Mouse (Mus musculus) cerebellum, adult 18-20 months (tissue): ENCODE results near the gene Cacna1g.

Experiments used
- DNase-seq, 2 experiments: peaks; one replicate each; pipeline ENCODE4 v3.0.0; 2021

The Cacna1g gene

DNA sequence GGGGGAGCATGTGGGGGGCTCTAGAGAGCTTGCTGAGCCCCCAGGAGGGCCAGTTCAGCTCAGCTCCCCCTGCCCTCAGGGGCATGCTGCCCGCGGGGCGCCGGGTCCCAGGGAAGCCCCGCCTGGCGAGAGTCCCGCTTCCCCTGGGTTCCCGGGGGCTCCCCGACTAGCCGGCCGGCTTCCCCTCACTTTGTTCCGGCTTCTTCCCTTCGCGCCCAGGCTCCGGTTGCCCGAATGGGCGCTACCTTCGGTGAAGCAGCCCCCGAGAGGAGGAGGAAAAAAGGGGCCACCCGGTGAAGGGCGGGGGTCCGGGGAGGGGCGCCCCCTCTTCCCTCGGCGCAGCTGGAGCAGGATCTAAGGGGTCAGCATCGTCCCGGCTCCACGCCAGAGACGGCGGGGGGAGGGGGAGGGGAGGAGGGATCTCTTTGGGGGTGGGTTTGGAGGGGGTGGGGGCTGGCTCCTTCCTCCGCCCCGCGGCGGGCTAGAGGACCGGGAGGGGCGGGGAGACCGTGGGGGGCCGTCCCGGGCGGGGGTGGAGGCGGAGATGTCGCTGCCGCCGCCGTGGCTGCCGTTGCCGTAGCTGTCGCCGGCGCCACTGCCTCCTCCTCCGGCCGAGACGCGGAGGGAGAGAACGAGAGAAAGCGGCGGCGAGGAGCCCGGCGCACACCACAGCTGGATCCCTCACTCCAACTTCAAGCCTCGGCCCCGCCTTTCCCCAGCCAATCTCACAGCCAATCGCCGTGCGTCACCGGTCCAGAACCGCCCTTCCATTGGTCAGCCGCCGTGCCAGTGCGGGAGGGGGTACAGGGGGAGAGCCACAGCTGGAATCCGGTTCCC lies at the start of gene Cacna1g:
TSS of gene Cacna1g (minus strand) at position 492 of the 837 bp plus-strand sequence.
- DNase-seq, result peak; percentile 82 to 89

DNA sequence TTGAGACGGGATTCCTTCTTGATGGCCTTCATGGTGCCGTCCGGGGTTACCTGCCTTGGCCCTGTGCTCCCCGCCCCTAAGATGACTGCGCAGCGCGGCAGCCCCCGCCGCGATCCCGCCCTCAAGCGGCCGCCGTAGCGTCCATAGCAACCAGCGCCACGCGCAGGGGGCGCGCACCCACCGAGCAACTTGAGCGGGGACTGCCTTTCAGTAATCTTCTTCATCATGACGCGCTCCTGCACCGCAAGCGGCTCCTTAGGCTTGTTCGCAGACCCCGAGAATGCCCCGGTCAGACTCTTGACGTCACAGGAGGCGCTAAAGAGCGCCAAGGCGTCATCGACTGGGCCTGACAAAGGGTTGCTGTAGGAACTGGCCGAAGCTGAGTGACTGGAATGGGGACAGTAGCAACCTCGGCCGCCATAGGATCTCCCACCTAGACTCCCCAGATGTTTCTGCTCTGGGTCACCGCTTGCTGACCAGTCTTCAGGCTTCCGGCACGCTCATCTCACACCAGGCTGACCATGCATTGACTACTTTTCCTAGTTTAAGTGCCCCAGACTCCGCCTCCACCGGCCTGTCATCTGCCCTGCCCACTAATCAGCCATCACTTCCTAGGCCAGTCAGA lies 47.3 kb upstream of the Cacna1g start, which contains the start of gene Mycbpap:
TSS of gene Mycbpap (minus strand) at position 524 of the 625 bp plus-strand sequence.
- peak; percentile 75 to 81 for DNase-seq

DNA sequence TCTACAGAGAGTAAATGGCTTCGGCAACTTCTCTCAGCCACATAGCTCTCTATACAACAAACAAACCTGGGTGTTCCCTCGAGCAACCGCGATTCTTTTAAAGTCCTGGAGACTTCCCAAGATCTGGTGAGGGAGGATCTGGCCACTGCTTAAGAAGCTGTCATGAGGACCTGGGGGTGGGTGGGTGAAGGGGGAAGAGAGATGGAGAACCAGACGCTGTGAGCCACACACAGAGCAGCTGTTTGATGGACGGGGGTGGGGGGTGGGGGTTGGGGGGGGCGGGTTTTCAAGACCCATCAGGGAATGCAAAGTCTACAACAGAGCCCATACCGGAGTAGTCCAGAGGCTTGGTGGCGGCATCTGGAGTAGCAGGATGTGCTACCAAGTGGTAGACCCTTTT lies 39.5 kb upstream of the Cacna1g start:
- DNase-seq, result no peak

DNA sequence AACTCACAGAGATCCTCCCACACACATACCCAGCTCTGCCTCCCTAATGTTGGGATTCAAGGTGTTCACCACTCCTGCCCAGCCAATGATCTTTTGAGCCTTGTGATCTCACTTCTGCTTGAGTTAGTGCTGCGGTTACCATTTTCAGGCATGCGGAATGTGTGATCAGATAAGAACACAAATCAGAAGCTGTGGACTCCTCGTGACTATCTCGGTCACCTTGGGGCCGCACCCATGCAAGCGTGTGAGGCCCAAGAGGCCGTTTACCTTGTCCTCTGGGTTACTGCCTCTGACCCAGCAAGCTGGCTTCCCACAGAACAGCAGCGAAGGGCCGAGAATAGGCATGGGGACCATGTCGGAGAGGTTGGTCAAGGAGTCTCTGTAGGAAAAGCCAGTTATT lies 35.0 kb upstream of the Cacna1g start:
- no peak for DNase-seq

DNA sequence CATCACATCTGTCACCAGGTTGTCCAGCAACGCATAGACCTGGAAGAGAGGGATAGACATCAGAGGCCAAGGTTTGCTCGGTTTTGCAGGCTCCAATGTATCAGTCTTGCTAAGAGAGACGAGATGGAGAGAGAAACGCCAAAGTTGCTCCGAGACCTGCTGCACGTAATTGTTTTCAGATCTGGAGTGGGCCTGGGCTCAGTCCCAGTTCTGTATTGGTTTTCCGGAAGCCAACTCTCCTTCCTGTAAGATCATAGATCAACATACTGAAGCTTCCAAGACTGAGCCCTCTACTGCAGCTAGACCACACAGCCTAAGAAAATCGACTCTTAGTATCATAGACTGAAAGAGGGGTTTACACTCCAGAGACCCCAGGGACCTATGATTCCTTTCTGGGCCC lies 27.5 kb upstream of the Cacna1g start:
- no peak for DNase-seq

DNA sequence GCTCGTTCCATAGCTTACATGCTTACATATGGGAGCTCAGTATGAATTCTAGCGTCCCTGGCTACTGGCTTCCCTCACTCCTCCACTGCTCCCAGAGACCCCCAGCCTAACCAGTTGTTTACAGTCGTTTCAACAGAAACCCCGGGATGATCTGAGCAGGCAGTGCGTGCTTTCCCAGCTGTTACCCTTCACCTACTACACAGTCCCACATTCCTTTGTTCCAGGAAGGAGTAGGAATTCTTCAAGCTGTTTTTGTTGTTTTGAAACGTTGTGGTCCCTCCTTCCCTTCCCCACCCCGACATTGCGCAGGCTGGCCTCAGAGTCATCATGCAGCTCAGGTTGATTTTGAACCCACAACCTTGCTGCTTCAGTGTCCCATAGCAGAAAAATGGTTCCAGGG lies 26.4 kb upstream of the Cacna1g start:
- DNase-seq, result no peak

DNA sequence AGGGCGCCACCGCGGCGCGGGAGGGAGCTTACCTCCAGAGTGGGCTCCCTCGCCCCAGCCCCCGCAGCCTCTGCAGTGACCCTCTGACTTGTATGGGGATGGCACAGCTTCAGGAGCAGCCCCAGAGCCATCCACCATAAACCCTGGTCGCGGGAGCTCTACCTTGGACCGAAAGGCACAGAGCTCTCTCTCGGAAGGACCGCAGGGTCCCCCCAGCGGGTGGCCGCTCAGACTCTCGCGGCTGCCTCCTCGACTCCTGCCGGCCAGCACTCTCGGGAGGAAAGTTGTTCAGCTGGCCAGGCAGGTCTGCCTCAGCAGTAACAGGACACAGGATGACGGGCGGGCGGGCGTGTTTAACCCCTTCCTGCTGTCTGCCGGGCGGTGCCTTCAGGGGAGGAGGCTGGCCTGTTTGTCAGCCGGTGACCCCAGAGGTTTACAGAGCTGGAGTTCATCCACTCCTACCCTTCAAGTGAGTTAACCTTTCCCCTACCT lies 25.7 kb upstream of the Cacna1g start, which contains the start of gene Epn3:
TSS of gene Epn3 (minus strand) at position 314 of the 492 bp plus-strand sequence.
- peak; percentile 53 to 70 for DNase-seq

DNA sequence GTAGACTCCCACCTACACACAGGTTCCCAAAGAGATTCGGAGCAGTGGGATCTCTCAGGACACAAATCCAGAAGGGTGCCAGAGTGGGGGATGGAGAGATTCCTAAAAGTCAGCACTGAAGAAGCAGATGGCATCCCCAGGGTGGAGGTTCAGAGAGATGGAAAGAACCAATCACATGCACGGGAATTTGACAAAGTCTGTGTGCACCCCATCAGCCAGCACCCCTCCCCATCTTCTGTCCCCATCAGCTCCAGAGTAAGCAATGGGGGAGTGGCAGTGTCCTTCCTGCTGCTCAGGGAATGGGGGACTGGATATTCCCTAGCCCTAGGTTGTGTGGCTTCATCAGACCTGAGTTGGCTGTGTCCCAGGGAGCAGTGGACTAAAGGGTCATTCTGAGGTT lies 25.0 kb upstream of the Cacna1g start:
- peak; percentile 77 to 85 for DNase-seq

DNA sequence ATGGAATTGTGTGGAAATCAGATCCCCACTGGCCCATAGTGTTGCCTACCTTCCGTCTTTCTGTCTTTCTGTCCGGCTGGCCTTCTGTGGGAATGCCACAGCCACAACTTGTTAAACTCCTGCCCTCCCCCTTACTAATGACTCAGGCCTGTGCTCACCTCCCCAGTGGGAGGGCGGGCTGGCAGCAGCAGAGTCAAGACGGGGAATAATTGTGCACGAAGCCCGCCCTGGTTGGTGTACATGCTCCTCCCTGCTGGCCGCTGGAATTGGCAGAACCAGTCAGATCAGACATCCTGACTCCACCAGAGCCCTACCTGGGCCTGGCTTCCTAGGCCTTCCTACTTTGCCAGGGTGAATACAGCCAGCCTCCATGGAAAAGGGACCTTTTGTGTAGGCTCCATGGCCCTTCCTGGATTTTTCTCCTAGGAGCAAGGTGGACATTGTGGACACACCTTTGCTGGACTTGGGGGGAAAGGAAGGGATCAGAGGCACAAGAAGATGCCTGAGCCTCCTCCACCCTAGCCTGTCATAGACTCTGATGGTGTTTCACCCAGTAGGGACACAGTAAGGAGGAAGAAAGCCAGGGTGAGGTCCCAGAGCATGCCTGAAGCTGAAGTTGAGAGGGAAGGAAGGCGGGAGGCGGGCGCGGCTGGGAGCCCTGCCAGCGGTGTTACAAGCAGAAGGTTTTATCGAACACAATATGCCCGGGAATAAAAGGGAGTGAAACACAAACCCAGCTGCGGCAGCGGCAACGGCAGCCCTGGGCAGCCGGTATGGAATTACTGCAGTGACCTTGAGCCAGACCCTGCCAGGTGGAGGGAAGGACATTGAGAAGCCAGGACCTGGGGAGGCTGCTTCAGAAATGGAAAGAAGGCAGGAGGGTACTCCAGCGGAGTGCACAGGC lies 24.3 kb upstream of the Cacna1g start:
- DNase-seq, result peak; percentile 73 to 79

DNA sequence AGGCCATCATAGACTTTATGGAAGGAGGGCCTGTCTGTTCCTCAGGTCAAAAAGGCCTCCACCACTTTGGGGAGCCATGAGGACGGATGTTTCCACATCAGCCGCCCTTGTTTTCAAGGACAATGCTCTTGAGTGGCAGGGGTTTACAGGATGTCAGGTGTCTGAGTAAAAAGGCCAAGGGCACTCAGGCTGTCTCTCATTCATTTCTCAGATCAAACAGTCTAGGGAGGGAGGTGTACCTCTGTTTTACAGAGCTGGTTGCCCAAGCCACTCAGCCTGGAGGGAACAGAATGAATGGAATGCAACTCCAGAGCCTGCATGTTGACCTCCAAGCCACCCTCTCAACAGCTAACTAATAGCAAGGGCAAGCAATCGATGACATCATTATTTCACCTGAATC lies 21.4 kb upstream of the Cacna1g start:
- DNase-seq, result no peak

DNA sequence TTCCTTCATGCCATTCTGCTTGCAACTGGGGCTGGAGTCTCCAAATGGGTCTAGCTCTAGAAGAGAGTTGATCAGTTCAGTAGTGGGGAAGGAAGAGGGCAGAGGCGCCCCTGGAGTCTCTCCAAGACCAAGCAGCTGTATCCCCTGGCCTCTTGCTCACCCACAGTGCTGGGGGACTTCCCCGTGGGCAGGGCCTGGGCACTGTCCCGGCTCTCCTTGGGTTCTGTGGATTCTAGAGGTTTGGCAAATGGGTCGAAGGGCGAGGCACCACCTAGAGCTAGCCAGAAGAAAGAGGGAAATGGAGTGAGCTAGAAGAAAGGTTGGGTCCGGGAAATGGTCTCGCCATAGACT lies 17.7 kb upstream of the Cacna1g start:
- no peak for DNase-seq

DNA sequence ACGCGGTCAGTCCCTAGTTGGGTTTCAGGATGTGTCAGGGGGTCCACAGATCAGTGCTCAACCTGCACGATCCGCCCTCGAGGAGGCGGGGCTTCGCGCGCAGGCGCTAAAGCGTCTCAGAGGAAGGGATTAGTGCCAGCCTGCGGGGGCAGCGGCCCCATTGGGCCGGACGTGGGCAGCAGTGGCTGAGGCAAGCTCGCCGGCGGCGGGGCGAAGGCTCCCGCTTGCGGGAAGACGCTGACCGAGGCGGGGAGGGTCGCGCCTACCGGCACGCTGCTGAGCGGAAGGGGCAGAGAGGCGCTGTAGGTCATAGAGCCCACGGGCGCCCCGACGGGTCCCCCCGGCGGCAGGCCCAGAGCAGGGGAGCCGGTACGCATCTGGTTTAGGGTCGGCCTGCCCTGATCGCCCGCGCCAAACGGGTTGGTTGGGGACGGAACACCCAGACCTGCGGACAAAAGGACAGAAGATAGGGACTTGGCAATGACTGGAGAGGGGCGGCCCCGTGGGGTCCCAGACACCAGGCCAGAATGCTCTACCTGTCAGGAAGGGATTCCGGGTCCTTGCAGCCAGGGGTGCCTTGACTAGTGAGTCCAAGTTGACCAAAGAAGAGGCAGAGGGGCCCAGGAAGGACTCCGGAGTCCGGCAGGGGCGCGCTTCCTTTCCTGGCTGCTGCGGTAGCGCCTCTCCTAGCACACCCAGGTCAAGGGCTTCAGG lies 17.2 kb upstream of the Cacna1g start:
- no peak for DNase-seq

DNA sequence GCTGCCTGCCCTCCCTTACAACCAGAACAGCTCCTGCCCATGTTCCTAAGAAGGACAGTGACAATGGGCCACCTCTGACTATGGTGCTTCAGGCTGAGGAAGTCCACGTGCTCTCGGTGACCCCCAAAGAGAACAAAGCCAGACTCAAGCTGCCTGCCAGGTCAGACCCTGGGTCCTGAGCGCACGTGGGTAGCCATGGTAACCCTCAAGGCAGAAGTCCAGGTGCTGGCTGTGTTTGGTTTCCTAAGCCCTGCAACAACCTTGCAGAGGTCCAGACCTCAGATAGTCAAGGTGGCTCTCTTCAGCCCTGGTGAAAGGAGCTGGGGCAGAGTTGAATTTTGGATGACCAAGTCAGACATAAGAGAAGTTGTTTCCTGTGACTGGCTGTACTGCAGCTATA lies 15.7 kb upstream of the Cacna1g start:
- no peak for DNase-seq

DNA sequence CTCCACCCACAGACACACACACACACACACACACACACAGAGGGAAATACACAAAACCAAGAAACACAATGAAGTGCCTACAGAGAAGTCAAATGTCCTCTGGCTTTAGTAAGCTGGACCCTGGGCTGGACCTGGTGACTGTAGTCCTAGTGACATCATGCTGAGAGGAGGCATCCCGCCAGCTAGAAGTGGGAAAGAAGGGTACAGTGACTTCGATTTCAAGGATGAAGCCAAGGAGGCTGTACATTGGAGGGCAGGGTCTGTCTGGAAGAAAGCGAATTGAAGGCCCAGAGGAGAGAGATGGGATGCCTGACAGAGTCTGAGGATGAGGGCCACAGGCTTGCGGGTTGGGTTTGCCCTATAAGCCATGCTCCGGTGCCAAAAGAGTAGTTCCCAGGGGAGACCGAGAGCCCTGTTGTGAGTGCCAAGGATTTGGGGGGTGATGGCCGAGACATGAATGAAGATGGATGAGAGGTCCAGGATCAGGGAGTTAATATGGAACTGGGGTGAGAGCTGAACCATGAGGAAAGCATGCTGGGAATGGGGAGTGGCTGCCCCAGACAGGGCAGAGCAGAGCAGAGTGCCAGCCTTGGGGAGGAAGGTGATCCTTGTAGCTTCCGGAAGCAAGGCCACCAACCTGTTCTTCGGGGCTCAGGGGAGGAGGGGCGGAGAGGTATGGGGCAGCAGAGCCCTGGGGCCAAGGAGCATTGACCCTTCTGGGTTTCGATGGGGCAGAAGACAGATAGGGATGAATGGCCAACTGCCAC lies 15.0 kb upstream of the Cacna1g start:
- no peak for DNase-seq

DNA sequence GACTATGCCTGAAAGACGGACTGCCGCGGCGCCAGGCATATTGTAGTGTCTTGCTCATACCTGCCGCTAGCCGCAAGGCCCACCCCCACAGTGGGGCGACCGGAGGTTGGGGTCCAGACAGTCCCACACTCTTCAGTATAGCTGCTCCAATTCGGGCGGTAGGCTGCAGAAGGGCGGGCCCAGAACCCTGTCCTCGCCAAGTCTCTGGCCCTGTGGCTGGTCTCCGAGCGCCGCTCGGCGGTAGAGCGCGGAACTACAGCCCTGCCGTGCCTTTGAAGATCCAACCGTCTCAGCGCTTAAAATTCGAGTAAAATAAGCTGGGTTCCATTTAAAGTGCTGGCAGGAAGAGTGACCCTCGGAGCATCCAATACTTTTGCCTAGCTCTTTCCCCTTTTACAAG lies 12.0 kb upstream of the Cacna1g start, which contains the start of gene Spata20:
TSS of gene Spata20 (minus strand) at position 179 of the 400 bp plus-strand sequence.
- DNase-seq, result peak; percentile 82 to 97

DNA sequence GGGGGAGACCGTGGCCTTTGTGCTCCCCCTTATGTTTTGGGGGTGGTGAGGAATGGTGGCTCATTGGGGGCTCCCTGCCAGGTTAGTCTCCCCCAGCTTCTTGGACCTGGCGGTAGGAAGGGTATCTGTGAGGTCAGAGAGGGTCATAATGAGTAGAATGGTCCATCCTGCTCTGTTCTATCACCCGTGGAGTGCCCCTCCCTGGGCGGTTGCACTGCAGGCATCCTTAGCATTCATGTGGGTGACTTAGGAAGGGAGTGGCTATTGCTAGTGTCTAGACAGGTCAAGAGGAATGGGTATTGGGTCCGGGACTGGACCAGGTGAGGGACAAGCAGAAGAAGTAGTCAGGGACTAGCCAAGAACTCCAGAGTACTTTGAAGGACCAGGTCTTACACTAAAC lies 11.2 kb upstream of the Cacna1g start:
- DNase-seq, result no peak

DNA sequence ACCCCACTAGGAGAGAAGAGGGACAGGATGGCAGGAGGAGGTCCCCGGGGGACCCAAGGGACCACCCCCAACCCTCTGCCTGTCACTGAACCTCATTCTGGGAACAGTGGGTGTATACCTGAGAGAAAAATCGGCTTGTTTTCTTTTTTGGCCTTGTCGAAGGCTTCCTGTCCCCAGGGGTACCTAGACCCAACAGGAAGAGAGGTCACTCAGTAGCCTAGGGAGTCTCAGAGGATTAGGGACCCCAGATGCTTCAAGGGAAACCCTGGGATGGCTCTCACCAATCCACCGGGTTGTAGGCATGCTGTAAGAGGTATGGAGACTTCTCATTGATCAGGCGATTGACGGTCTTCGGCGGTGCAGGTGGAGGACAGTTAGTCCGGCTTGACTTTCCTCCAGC lies 10.6 kb upstream of the Cacna1g start:
- DNase-seq, result no peak

DNA sequence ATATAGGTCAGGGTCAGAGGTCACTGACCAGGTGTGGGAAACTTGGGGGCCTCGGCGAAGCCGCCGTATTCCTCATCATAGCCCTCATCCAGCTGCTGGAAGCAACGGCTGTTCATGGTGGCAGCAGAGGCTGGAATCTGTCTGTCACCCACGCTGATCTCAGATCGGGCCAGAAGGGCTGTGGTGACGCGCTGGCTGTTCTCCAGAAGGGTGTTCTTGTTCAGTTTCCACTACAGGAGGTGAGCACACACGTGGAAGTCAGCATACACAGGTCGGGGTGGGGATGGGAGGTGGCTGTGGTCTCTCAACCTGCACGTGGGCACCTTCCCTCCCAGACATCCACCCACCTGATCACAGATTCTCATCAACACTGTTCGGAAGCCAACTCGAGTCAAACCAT lies 9.9 kb upstream of the Cacna1g start:
- DNase-seq, result peak; percentile 39 to 57

DNA sequence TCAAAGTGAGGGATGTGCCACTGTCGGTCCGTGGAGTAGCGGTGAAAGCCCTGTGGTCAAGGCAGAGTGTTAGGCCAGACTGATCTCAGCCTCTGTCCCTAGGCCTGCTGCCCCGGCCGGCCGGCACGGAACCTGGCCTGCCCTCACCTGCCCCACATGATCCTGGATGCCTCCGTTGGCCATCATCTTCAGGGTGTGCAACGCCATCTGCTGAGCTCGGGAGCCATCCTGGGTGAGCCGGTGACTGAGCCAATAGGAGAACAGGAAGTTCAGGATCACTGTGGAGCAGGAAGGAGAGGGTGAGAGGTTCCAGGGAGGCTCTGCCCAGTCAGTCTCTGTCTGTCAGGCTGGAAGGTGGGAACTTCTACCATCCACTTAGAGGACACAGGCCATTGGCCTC lies 9.4 kb upstream of the Cacna1g start:
- DNase-seq, result peak; percentile 80 to 86

DNA sequence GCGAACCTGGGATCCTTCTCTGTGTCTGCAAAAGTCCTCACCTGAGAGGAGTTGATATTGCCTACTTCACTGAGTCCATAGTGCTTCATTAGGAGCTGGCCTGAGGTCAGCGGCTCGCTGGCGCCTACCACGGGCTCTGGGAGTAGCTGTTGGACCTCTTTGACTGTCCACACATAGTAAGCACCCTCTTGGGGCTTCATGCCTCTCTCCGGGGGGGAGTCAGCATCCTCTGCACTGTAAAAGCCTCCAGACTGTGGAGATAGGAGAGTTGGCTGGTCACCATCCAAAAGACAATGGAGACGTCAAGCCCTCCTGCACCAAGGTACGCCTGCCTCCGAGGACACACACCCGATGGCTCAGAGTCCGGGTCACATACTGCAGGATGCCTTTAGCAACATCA lies 8.7 kb upstream of the Cacna1g start:
- peak in 1 of 2 experiments; percentile 34 for DNase-seq

DNA sequence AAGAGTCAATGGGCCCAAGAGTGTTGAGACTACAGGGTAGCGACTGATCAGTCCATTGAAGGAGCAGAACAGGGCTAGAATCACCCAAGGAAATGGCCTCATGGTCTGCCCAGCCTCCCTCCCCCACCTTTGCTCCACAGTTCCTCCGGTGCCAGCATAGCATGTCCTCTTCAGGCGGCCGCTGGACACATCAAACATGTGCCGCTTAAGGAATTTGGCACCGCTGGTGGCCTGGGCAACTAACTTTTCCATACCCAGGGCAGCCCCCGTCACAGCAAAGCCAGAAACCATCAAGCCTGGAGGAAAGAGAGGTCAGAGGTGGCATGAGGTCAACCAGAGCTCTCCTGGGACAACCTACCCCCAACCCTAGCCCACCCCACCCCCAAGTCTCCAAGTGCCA lies 8.0 kb upstream of the Cacna1g start:
- no peak for DNase-seq

DNA sequence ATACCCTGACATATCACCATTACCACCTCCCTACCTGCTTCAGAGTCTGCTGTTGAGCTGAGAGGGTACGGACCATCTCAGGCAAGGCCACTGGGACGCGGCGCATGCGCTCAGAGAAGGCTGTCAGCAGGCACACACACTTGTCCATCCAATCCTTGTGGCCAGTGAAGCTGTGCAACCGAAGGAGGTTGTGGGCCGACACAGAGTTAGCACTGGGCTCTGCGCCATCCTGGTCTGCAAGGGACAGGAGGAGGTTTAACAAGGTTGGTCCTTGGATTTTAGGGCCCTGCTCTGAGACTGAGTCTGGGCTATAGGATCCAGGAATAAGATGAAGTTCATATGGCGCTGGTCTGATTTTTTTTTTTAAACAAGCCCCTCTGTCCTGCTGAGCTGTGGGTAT lies 6.4 kb upstream of the Cacna1g start:
- DNase-seq, result no peak
